13 mouse cellular contexts compared by ENCODE assay signal in genomic region chrX:101358902-101359301, GRCm38 (mm10). TPM values are rescaled to one million over a fixed set of nuclear protein-coding genes. Genes with fewer than 3 reads are reported as not detected.
DNase-seq lines count a peak whose midpoint lies in the region; ATAC-seq and TF ChIP-seq lines count a peak whose summit lies in the region.
"Not testable (repeated sequence)": the region's sequence is repeated elsewhere in the genome, so short reads cannot be mapped to it uniquely, and the experiment has no call there.
"Had no signal": no experiment of that assay in that cellular context is flagged by ENCODE, and none has a peak within 500 bp of the region (broad histone marks: within the 10 kb centered on the region; RNA-seq: fewer than 3 reads in every experiment).

No protein-coding gene starts in this region.

- ATAC-seq in Patski; hindbrain, postnatal 0 days; stomach, postnatal 0 days (ENCODE audit: low FRiP score, low TSS enrichment): not testable (repeated sequence)

- H3K9ac ChIP-seq in hindbrain, postnatal 0 days (replicated peaks; ENCODE audit: low read length); stomach, postnatal 0 days (ENCODE audit: low read length): not testable (repeated sequence)

- DNase-seq in B cell, adult 2 months, result peak; percentile 22 to 25
- DNase-seq in Patski (ENCODE audit: low read depth, low spot score); hindbrain, postnatal 0 days (ENCODE audit: low spot score); stomach, postnatal 0 days (ENCODE audit: low spot score): not testable (repeated sequence)
- peak; percentile 21 for DNase-seq in embryo, embryonic 10.5 days (ENCODE audit: low spot score)
- DNase-seq in liver, result peak; percentile 33
- peak; percentile 19 for DNase-seq in naive thymus-derived CD4-positive, alpha-beta T cell, adult 2 months (ENCODE audit: low read depth)

- not testable (repeated sequence) for H3K4me3 ChIP-seq in hindbrain, postnatal 0 days (ENCODE audit: low read length); stomach, postnatal 0 days (ENCODE audit: low read depth, low read length)

- H3K27me3 ChIP-seq in Patski; hindbrain, postnatal 0 days (ENCODE audit: insufficient read depth, low read length); stomach, postnatal 0 days (ENCODE audit: control insufficient read depth, insufficient read depth, low read length): not testable (repeated sequence)

- CTCF ChIA-PET in Patski (lab: Charles Lee), result not testable (repeated sequence)

- in situ Hi-C loops in Patski (cut with MboI; ENCODE audit: low pct_unique_long_range_greater_than_20kb), result not testable (repeated sequence)

- peak; percentile 41 for TF ChIP-seq CTCF in Patski (IDR thresholded peaks at IDR 0.05)
- TF ChIP-seq CTCF in hindbrain, postnatal 0 days (IDR thresholded peaks at IDR 0.05; ENCODE audit: low read depth), result peak; percentile 26; the same call in 1 of the 2 replicates
- TF ChIP-seq CTCF in stomach, postnatal 0 days (IDR thresholded peaks at IDR 0.05; ENCODE audit: low read depth), result peak; percentile 42

- H3K36me3 ChIP-seq in hindbrain, postnatal 0 days (ENCODE audit: insufficient read depth, low read length); stomach, postnatal 0 days (ENCODE audit: control insufficient read depth, insufficient read depth, low read length): not testable (repeated sequence)

- TF ChIP-seq EP300 in stomach, postnatal 0 days (optimal IDR thresholded peaks at IDR 0.05), result not testable (repeated sequence)

- H3K4me1 ChIP-seq in hindbrain, postnatal 0 days (ENCODE audit: insufficient read depth, low read length); stomach, postnatal 0 days (replicated peaks; ENCODE audit: control insufficient read depth, insufficient read depth): not testable (repeated sequence)

- 61% methylated on average over 4 of the region's 4 CpGs for WGBS in hindbrain, postnatal 0 days
- 63% methylated on average over 3 of the region's 4 CpGs for WGBS in stomach, postnatal 0 days

- H3K27ac ChIP-seq in hindbrain, postnatal 0 days; stomach, postnatal 0 days (replicated peaks): not testable (repeated sequence)

- not testable (repeated sequence) for H3K4me2 ChIP-seq in hindbrain, postnatal 0 days (ENCODE audit: low read depth, low read length); stomach, postnatal 0 days (replicated peaks; ENCODE audit: low read depth)

- POLR2A ChIA-PET in Patski (lab: Charles Lee), result not testable (repeated sequence)

- not testable (repeated sequence) for H3K9me3 ChIP-seq in hindbrain, postnatal 0 days (ENCODE audit: low read length); stomach, postnatal 0 days (ENCODE audit: control insufficient read depth, low read length)

RNA-seq across cellular contexts. Expression of gene Gjb1, which starts 17.3 kb away (rescaled TPM):
- polyA plus RNA-seq in Patski (2021), result 0.18 TPM
- 0.68 and 4.0 TPM in 2 replicates for total RNA-seq in hindbrain, postnatal 0 days (2014; rRNA removed)
- polyA plus RNA-seq in hindbrain, postnatal 0 days (2015; fragmentation: Nextera tagmentation; extraction: Ambion mirVana), result 2.0 and 2.5 TPM in 2 replicates
- polyA plus RNA-seq in stomach, postnatal 0 days (2015; fragmentation: Nextera tagmentation; extraction: Ambion mirVana), result 49.0 and 52.2 TPM in 2 replicates
- total RNA-seq: granulocyte monocyte progenitor cell, adult 5-6 weeks; hematopoietic stem cell, adult 5-6 weeks; megakaryocyte progenitor cell, adult 5-6 weeks; neutrophil, adult 5-6 weeks had no signal
- polyA plus RNA-seq: embryonic facial prominence, embryonic 12.5 days; myocyte had no signal

RNA-seq across cellular contexts. Expression of gene Nlgn3, which starts 59.9 kb away (rescaled TPM):
- 0.09 TPM for polyA plus RNA-seq in Patski (2021)
- total RNA-seq in hindbrain, postnatal 0 days (2014; rRNA removed), result 152 and 171 TPM in 2 replicates
- polyA plus RNA-seq in hindbrain, postnatal 0 days (2015; fragmentation: Nextera tagmentation; extraction: Ambion mirVana), result 59.7 and 70.1 TPM in 2 replicates
- polyA plus RNA-seq in stomach, postnatal 0 days (2015; fragmentation: Nextera tagmentation; extraction: Ambion mirVana), result 1.7 TPM in 2 replicates
- total RNA-seq: granulocyte monocyte progenitor cell, adult 5-6 weeks; hematopoietic stem cell, adult 5-6 weeks; megakaryocyte progenitor cell, adult 5-6 weeks; neutrophil, adult 5-6 weeks had no signal
- polyA plus RNA-seq: myocyte had no signal

Comparison
In these comparisons a context has a peak if more than half of its experiments do, and no peak if none do; other contexts are left out.
1. RNA of gene Gjb1, which starts 17.3 kb away (polyA plus RNA-seq): 49.0 to 52.2 TPM in stomach, postnatal 0 days; 2.0 to 2.5 TPM in hindbrain, postnatal 0 days and 0.18 TPM in Patski (single experiment); every median in the first group is over 10 times any median in the second.
2. RNA of gene Nlgn3, which starts 59.9 kb away (polyA plus RNA-seq): 59.7 to 70.1 TPM in hindbrain, postnatal 0 days; 1.7 TPM in stomach, postnatal 0 days and 0.09 TPM in Patski (single experiment); every median in the first group is over 10 times any median in the second.
3. Peak in every context shown above with its lines, with median percentiles within 50 percentile points of each other: CTCF ChIP-seq.